Mouse (Mus musculus) thymus, postnatal 14 days (tissue): ENCODE results near the gene Mical2.
A peak's percentile ranks its signal among the peaks of the same experiment; 100 is the strongest.

ENCODE experiments used
- DNase-seq: peaks from one replicate; pipeline ENCODE4 v3.0.0; 2021

Gene Mical2

GRCm38 (mm10) chr7:112244683-112245082 is 19.0 kb downstream of the Mical2 start:
- peak; percentile 16 for DNase-seq

- DNase-seq: no peak
Measured at GRCm38 (mm10) chr7:112245839-112246438, 20.3 kb downstream of the Mical2 start.

GRCm38 (mm10) chr7:112246442-112246841 is 20.8 kb downstream of the Mical2 start:
- DNase-seq: no peak

- DNase-seq: no peak
Measured at GRCm38 (mm10) chr7:112247890-112248289, 22.2 kb downstream of the Mical2 start.

- DNase-seq: no peak
Measured at GRCm38 (mm10) chr7:112249476-112249875, 23.8 kb downstream of the Mical2 start.

- no peak for DNase-seq
Measured at GRCm38 (mm10) chr7:112252065-112252464, 26.4 kb downstream of the Mical2 start.

GRCm38 (mm10) chr7:112254233-112254632 is 28.6 kb downstream of the Mical2 start:
- no peak for DNase-seq

- no peak for DNase-seq
Measured at GRCm38 (mm10) chr7:112255248-112255866, 29.7 kb downstream of the Mical2 start.

GRCm38 (mm10) chr7:112258338-112258903 is 32.8 kb downstream of the Mical2 start:
- peak; percentile 16 for DNase-seq

GRCm38 (mm10) chr7:112259286-112259685 is 33.6 kb downstream of the Mical2 start:
- no peak for DNase-seq

GRCm38 (mm10) chr7:112261121-112261520 is 35.5 kb downstream of the Mical2 start:
- no peak for DNase-seq

GRCm38 (mm10) chr7:112267266-112267665 is 41.6 kb downstream of the Mical2 start:
- DNase-seq: no peak

GRCm38 (mm10) chr7:112268761-112269425 is 43.2 kb downstream of the Mical2 start:
- no peak for DNase-seq

GRCm38 (mm10) chr7:112270870-112271269 is 45.2 kb downstream of the Mical2 start:
- no peak for DNase-seq

- DNase-seq: no peak
Measured at GRCm38 (mm10) chr7:112271627-112272026, 46.0 kb downstream of the Mical2 start.

- no peak for DNase-seq
Measured at GRCm38 (mm10) chr7:112272692-112273091, 47.0 kb downstream of the Mical2 start.

GRCm38 (mm10) chr7:112273451-112273850 is 47.8 kb downstream of the Mical2 start:
- DNase-seq: no peak

GRCm38 (mm10) chr7:112274611-112275010 is 49.0 kb downstream of the Mical2 start:
- no peak for DNase-seq

- DNase-seq: peak; percentile 44
Measured at GRCm38 (mm10) chr7:112275093-112275492, 49.4 kb downstream of the Mical2 start.

- no peak for DNase-seq
Measured at GRCm38 (mm10) chr7:112275883-112276282, 50.2 kb downstream of the Mical2 start.

- DNase-seq: no peak
Measured at GRCm38 (mm10) chr7:112276823-112277222, 51.2 kb downstream of the Mical2 start.

GRCm38 (mm10) chr7:112278648-112279047 is 53.0 kb downstream of the Mical2 start:
- no peak for DNase-seq

GRCm38 (mm10) chr7:112280474-112280873 is 54.8 kb downstream of the Mical2 start:
- no peak for DNase-seq
